Mouse (Mus musculus) embryo, embryonic 11 days (tissue): ENCODE measurements around the gene Npcd.

Source experiments
- DNase-seq: peaks from one replicate; pipeline ENCODE4 v3.0.0-alpha.2; 2015

The Npcd gene

DNA sequence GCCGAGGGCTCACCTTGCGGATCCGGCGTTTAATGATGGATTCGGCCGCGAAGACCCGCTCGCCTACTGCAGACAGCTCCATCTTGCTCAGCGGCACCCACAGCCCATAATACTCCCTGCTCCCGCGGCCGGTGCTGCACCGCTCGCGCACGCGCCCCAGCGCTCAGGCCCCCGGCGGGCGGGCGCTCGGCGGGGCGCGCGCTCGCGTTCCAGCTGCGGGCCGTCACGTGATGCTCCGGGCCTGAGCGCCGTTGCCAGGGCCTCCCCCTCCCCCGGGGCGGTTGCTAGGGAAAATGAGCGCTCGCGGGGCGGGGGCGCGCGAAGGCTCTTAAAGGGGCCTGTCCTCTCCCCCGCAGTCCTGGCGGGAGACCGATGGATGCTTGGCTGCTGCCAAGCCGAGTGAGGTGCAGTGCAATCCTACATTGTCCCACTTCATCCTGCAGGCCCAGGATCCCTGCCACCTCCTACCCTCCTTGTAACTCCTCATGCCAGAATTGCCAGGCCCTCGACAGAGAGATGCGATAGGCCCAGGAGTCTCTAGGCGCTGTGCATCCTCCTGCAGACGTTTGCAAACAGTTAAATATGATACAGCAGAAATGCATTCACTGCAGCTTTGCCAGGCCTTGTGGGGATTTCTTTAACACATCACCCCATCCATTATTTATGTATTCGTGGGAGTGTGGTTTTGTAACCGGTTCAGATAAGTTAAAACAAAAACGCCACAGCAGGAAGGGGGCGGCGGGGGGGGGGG is at the start of gene Npcd, which contains the start of gene Cbx6:
Npcd (minus strand) TSS at position 108 of the 751 bp plus-strand sequence.
Cbx6 (minus strand) TSS at position 559 of the 751 bp plus-strand sequence.
- peak; percentile 99 for DNase-seq

DNA sequence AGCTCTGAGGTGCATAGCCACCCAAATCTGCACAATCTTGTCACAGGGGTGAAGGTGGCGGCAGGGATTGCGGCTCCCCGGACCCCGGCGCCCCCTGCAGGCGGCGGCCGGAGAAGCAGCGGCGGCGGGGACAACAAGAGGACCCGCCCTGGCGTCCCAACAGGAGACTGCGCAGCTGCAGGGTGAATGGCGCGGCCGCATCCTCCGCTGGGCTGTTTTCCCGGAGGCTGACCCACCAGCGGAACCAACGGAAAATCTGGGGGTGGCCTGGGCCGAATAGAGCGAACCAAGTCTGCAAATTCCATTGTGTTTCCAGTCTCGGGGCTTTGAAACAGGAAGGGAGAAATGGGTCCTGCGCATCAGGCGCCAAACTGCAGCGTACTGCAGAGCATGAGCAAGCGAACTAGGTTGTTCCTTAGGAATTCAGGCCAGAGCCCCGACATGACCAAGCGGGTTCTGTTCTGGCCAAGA is 49.4 kb upstream of the Npcd start:
- peak; percentile 94 for DNase-seq

DNA sequence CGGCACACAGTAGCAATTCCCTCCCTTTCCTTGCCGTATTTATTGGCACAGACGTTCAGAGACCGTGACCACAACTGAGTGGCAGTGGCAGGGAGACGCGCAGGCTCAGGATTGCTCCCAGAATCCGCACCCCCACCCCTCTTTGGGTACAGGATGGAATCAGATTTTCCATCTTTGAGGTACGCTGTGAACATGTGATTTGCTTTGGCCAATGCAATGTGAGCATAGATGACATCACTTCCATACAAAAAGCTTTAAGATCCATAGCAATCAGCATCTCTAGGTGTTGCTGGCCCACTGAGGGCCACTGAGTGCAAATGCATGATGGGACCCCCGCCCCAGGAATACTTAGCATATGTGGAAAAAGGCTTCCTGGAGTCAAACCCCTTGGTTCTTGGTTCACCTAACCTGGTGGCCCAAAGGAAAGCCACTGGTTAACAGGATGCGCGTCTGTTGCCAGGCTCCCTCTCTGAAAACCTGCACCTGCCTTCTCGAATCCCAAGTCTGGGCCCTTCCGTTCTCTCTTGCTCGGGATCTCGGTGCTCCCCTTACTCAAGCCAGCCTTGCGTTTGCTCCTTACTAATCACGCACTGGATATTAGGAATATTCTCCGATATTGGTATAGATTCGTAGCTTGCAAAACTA is 48.7 kb upstream of the Npcd start:
- DNase-seq, result peak; percentile 10

DNA sequence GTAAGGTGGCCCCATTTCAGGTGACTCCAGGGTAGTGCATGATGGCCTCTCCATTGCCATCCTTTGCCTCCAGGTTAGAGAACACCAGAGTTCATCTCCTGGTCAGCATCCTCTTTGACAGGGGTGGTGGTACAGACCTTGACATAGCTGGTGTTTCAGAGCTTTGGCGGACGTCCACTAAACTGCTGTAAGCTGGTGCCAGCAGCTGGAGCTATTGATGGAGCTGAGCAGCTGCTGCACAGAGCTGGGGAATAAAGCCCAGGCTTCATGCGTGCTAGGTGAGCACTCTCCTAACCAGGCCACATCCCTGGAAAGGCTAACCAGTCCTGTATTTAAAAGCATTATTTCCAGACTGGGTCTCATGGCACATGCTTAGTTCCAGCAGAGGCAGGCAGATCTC is 46.4 kb upstream of the Npcd start:
- no peak for DNase-seq

DNA sequence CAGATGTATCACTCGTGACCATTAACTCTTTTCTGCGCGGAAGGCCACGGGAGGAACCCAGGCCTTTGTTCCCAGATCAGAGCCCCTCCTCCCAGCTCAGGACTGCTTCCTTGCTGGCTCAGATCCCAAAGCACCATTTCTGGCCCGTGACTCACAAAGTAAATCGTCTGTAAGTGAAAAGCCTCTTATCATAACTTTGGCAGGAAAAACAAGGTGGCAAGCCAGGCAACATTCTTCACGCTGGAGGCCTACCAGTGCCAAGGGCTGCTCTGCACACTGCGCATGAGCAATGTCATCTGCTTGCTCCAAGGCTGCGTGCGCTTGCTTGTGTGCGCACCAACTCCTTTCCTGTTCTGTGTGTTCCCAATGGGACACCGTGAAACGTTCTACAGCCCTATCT is 45.3 kb upstream of the Npcd start:
- peak; percentile 7 for DNase-seq

DNA sequence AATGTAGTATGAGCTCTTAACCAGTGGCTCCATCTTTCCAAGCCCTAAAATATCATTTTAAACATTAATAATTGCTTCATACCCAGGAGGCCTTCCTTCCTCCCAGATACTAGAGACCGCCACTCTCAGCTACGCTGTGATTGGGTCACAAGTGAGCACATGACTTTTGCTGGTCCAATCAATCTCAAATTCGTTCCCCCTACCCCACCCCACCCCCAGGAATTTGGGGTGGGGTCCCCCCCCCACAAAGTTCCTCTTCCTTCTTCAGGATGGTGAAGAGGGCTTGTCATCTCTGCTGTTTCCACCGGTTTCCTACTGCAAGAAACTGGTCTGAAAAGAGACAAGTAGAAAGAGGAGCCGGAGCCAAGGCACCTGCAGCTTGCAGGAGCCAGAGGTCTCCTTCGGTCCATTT is 44.7 kb upstream of the Npcd start:
- DNase-seq, result no peak

DNA sequence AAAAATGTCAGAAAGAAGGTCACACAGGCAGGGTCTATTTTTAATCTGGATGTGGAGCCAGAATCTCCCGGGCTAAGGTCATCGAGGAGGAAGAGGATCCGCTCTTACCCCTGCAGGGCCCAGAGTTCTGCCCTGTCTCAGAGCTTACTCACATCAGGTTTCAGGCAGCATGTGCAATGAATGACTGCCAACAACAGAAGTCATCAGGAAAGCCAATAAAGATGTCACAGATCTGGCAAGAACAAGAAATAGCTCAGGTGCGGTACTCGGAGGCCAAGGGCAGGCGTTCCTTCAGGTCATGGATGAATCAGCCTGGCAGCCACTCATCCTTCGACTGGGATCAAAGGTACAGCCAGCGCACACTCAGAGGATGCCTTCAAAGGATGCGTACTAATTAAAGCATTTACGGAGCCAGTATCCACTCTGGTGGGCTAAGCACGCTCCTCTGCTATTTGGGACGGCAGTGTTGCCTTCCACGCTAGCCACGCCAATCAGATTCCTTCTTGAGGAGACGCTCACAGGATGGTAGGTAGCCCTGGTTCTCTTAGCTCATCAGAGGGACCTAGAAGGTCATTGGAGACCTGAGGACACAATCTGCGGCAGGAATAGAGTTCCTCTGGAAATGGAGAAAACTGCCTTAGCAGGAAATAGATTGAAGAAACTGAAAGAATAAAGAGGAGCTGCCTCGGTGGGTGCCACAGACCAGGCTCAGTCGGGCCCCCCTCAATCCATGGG is 41.4 kb upstream of the Npcd start:
- no peak for DNase-seq

DNA sequence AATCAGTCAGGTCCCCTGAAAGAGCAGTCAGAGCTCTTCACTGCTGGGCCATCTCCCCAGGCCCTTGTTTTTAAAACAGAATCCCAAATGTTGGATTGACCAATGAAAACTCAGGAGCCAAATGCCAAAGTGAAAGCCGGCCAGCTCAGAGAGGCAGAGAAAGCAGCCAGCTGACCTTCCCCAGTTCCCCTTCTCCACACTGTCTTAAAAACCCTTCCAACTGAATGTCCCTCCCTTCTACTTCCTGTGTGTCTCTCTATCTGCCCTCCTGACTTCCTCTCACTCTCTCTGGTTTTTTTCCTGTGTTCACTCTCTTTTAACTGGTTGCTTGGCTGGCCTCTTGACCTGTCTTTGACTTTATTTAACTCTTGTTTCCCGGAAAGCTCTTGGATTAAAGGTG is 40.0 kb upstream of the Npcd start:
- DNase-seq, result no peak

DNA sequence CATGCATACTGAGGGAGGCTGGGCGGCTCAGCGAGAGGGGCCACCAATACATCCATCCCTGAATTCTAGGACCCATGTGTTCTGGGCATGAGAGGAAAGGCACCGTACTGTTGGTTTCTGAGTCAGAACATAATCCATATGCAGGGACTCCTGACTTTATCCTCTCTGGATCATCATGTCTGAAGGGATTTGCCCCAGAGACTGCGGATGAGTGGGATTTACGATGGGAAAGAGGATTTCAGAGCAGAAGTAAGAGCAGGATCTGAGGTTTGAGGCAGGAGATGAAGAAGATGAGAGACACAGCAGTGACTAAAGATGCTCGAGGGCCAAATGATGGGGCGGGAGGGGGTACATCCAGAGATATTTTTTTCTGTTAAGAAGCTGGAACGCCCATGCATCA is 39.5 kb upstream of the Npcd start:
- no peak for DNase-seq

DNA sequence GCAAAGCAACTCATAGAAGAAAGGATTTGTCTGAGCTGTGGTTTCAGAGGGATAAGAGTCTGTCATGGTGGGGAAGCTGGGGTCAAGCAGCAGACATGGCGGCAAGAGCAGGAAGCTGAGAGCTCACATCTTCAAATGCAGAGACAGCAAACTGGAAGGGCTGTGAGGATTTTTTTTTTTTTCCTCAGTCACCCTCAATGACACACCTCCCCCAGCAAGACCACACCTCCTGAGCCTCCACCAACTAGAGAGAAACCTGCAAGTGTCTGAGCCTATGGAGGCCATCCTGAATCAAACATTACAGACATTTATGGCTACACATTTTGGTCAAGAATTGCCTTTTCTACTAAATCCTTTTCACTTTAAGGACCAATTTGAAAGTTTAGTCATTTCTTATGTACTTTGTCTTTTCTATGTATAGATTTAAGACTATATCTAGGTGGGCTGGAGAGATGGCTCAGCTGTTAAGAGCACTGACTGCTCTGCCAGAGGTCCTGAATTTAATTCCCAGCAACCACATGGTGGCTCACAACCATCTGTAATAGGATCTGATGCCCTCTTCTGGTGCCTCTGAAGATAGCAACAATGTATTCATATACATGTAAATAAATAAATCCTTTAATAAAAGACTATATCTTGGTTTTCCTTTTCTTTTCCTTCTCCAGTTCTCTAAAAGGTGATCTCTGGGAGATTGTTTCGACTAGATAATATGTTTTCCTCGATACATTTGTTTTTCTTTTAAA is 33.4 kb upstream of the Npcd start:
- no peak for DNase-seq

DNA sequence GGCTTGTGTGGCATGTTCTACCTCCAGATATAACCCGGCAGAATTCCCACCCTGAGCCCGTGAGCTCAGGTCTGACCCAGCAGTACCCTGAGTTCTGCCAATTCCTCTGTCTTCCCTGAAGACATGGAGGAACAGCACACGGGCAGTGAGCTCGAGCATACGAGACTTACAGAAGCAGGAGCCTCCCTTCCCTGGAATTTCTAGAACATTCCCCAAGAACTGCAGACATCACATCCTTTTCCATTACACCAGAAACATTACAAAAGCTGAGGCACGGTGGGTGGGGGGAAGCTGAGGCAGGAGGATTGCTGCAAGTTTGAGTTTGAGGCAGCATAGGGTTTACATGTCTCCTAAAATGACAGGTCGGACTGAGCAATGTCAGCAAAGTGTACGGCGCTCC is 25.8 kb upstream of the Npcd start:
- no peak for DNase-seq

DNA sequence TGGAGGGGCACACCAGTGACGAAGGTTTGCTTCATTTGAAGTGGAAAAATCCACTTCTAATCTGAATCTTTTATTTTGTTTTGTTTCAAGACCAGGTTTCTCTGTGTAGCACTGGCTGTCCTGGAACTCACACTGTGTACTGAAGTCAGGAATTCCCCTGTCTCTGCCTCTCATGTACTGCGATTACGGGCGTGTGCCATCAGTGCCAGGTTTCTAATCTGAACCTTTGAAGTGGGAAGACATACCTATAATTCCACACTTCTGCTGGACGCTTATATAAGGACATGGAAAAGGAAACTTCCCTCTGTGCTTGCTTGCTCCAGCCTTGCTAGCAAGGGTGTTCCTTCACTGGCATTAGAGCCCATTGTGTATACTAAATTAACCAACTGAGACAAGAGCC is 24.9 kb upstream of the Npcd start:
- DNase-seq, result no peak

DNA sequence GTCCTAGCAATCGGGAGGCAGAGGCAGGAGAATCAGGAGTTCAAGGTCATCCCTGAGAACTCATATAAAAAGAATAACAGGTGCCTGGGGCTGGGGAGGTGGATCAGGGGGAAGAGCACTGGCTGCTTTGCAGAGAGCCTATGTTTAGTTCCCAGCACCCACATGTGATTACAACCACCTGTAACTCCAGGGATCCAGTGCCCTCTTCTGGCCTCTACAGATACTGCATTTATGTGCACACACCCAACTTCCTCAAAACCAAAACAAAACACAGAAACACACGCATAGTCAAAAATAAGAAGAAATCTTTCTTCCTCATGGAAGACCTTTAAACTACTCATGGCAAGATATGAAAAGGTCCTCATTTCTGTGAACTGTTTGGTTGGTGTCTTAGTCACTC is 16.1 kb upstream of the Npcd start:
- no peak for DNase-seq

DNA sequence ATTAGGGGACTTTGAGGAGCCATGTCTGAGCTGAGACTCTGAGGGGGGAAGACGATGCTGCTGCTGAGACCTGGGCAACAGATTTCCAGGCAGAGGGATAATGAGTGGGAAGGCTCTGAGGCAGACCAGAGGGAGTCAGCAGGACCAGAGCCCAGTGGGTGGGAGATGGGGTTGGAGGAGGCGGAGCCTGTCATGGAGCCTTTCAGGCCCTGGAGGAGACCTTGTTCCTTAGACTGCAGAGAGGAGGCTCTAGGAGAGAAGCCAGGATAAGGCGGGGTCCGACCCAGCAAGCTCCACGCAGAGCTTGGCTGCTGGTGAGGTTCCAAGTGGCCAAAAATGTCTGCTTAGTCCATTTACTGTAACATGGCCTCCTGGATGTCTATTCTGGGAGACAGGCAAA is 13.1 kb upstream of the Npcd start:
- no peak for DNase-seq

DNA sequence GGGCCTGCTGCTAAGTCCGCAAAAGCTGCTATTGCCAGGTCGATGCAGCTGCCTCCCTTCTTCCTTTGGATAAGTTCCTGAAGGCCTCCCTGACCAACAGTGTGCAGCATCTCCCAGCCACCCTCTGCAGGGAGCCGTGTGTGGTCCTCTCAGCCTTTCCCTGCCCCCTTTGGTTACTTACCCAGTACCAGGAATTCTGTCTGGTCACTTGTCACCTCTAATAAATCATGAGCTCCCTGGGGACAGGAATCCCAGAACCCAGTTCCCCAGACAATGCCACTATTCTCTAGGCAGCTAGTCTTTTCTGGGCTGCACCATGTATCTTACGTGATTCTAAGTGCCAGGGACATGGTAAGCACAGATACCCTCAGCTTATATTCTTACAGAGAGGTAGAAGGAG is 11.9 kb upstream of the Npcd start:
- DNase-seq, result no peak

DNA sequence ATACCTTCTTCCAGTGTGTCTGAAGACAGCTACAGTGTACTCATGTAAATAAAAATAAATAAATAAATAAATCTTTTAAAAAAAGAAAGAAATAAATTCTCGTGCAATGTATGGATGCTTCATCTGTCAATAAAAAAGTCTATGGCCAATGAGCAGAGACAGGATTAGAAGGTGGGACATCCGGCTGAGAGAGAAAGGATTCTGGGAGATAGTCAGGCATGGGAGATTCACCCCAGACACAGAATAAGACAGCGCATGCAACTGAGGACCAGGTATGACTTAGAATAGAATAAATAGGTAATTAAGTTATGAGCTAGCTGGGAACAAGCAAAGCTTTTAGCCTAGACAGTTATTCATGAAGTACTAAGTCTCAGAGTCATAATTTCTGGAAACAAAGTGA is 8.9 kb upstream of the Npcd start:
- no peak for DNase-seq

DNA sequence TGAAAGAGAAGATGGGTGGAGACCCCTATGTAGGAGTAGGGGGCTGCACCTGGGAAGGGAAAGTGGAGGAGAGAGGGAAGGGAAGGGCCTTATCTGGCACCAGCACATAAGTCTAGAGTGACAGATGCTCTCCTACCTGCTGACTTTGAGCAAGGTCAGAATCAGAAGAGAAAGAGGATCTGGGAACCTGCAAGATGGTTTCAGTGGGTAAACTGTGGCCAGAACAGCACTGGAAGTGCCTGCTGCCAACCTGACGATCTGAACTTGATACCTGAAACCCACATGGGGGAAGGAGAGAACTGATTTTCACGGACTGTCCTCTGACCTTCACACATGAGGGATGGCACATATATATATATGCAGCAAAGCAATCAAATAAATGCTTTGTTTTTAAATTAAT is 6.2 kb upstream of the Npcd start:
- DNase-seq, result no peak

DNA sequence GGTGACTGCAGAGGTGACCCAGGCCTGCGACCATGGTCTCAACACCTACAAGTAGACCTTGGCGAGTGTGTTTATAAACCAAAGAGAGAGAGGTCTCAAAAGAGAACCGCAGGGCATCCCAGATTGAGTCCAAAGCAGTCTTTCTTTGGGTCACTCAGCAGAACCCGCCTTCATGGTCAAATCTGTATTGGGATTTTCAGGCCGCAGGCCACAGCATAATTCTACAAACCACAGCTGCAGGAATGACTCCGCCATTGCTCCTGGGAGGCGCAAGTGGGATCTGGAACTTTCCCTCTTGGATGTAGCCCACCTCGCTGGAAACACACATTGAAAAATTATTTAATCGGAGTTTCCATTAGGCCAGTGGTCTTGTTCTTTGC is 834 bp upstream of the Npcd start:
- no peak for DNase-seq

DNA sequence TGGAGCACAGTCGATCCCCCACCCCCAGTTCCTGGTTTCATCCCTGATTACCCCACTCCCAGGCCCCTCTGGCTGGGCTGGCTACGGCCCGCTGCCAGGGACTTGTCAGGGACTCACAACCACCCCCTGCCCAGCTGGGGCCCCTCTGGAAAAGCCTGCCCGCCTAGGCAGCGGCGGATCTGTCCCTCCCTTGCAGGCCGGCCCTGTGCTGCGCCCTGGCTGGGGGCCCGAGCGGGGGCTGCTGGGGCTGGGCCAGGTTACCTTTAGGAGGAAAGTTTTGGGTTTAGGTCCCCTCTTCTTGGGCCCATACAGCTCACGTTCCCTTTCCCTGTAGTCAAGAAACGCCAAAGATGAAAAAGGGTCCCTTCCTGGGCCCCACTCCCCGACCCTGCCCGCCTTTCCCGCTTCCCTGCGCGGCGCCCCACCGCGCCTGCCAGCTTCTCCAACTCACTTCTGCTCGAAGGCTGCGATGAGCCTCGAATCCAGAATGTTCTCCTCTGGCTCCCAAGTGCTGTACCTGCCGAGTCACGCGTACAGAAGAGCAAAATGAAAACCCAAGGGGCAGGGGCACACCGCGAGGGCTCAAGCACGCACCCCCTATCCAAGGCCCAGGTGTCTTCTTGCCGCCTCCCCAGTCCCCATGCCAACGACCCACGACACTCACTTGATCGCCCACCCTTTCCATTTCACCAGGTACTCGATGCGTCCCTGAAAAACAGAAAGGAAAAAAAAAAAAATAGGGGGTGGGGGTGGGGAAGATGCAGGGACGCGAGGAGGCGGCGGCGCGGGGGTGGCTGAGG is 586 bp downstream of the Npcd start:
- DNase-seq, result peak; percentile 38

DNA sequence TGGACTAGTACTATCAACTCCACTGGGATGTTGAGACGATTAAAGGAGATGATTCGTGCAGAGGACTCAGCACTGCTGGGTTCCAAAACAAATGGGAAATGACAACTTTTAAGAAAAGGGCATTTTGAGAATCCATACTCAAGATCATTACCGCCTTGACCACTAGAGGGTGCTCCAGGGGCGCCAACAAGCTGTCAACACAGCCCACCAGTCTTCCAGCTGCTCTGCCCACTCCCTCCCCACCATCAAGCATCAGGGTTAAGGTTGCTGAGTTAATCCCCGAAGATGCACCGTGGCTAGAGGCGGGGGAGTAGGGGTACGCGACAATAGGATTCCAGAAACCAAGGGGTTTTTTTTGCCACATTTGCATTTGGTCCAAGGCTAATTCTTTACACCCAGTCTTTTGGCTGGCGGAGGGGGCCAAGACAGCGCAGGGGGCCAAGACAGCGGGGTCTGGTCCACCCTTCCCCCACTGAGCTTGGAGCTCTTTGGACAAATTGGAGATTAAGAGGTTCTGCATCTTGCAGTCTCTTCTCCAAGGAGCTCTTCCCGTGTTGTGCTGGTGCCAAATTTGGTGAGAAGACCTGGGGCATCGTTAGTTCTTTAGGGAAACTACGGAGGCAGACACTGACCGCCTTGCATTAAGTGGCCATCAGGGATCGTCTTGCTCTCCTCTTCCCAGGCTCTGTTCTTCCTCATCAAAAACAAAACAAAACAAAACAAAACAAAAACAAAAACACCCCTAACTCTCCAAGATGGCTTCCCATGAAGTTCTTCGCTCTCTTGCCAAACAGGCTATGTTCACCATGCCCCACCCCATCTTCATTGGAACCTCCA is 1.8 kb downstream of the Npcd start:
- DNase-seq, result peak; percentile 88

DNA sequence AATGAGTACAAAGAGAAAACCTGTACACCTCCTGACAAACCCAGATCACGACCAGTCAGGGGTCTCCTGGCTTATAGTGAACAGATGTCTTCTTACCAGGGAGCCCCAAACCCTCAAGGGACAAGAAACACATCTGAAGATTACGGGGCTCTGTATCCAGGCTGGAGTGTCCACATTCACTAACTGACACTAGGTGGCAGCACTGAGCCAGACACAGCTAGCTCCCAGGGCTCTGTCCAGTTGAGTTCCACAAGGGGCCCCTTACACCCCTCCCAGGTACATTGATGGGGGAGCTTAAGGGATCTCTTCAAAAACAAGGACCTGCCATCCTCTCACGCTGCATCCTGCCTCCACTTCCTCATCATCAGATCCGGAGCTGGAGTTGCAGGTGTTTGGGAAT is 3.6 kb downstream of the Npcd start:
- DNase-seq, result peak; percentile 86
